Mouse (Mus musculus): Measurements from ENCODE around the gene Sos2.
A peak's percentile ranks its signal among the peaks of the same experiment; 100 is the strongest.

Sos2 gene

GRCm38 (mm10) chr12:69681566-69682061 lies at the start of gene Sos2:
Gene Sos2, minus strand, starts transcription at chr12:69681852.
- peak; percentile 68 to 84 for DNase-seq (ENCODE audit: low spot score in 2 of 2)

GRCm38 (mm10) chr12:69730306-69730705 lies 48.7 kb upstream of the Sos2 start:
- no peak for DNase-seq (ENCODE audit: low spot score in 2 of 2)

- no peak for DNase-seq (ENCODE audit: low spot score in 2 of 2)
These were observed 47.6 kb upstream of the Sos2 start for GRCm38 (mm10) chr12:69729246-69729645.

GRCm38 (mm10) chr12:69724711-69725460 lies 43.2 kb upstream of the Sos2 start, which contains the start of the genes L2hgdh and Atp5s:
Gene L2hgdh, minus strand, starts transcription at chr12:69724873.
Gene Atp5s, plus strand, starts transcription at chr12:69724950.
- peak; percentile 97 to 98 for DNase-seq (ENCODE audit: low spot score in 2 of 2)

- DNase-seq (ENCODE audit: low spot score in 2 of 2) = no peak
These were observed 42.5 kb upstream of the Sos2 start for GRCm38 (mm10) chr12:69724018-69724710.

- no peak for DNase-seq (ENCODE audit: low spot score in 2 of 2)
These were observed 41.7 kb upstream of the Sos2 start for GRCm38 (mm10) chr12:69723376-69723775.

GRCm38 (mm10) chr12:69722857-69723256 lies 41.2 kb upstream of the Sos2 start:
- DNase-seq (ENCODE audit: low spot score in 2 of 2) = no peak

- DNase-seq (ENCODE audit: low spot score in 2 of 2) = no peak
These were observed 32.0 kb upstream of the Sos2 start for GRCm38 (mm10) chr12:69713628-69714027.

GRCm38 (mm10) chr12:69704799-69705458 lies 23.3 kb upstream of the Sos2 start:
- no peak for DNase-seq (ENCODE audit: low spot score in 2 of 2)

DNA sequence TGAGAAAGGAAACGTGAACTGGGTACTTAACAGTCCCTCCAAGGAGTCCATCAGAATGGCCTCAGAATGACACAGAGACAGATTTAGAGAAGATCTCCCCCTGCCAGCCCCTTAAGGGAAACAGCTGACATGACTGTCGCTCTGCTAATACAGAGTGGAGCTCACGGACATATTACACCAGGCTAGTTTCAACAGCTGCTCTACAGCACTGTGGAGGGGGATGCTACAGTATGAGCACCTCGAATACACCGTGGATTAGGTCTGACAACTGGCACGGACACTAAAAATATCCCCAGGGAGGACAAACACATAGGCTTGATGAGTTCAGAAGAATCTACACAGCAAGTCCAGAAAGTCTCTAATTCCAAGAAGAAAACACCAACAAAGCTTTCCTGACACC lies 16.7 kb upstream of the Sos2 start:
- DNase-seq (ENCODE audit: low spot score in 2 of 2) = no peak

DNA sequence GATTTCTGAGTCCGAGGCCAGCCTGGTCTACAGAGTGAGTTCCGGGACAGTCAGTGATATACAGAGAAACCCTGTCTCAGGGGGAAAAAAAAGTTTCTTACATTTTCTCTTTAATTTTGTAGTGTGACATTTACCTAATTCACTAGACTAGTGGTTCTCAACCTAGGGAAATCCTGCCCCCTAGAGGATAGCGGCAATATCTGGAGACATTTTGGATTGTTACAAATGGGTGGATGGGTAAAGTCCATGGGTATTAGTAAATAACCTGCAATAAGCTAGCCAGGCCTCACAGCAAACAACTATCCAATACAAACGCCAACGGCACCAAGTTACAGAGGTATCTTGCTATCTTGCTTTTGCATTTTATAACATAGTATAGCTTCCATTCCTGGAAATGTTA lies 15.1 kb upstream of the Sos2 start:
- peak; percentile 58 to 70 for DNase-seq (ENCODE audit: low spot score in 2 of 2)

DNA sequence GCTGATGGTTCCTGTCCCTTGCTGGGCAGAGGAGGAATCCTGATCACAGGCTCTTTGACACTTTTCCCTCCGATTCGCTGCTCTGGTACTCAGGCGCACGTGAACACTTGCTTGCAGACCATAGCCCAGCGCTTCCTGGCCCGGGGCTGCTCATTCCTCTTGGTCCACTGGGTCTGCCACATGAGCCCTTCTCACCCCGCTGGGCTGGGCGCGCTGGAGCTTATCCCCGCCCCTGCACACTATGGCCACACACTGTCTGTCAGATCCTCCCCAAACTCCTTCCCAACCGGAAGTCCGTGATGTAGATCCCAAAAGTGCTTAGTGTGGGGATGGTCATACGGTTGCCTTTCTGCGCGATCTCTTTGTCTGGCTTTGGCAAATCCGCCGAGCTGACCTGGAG lies 11.8 kb upstream of the Sos2 start:
- no peak for DNase-seq (ENCODE audit: low spot score in 2 of 2)

GRCm38 (mm10) chr12:69690714-69691113 lies 9.1 kb upstream of the Sos2 start:
- DNase-seq (ENCODE audit: low spot score in 2 of 2) = no peak

DNA sequence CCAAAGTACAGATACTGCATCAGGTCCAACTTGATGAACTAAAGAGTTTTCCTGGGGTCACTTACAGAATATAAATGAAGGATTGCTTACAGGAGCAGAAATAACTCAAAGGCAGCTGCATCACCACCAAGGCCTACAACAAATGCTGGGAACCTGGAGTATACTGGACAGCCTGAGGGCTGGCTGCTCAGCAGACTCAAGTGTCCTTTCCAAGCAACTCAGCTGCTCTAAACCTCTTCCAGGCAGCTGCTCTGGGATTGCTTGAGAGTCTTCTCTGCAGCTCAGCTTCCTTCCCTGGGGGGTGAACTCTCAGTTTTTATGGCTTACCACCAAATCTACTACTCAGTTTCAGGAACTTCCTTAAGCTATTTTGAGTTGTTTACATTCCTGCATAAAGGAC lies 7.4 kb upstream of the Sos2 start:
- DNase-seq (ENCODE audit: low spot score in 2 of 2) = no peak

DNA sequence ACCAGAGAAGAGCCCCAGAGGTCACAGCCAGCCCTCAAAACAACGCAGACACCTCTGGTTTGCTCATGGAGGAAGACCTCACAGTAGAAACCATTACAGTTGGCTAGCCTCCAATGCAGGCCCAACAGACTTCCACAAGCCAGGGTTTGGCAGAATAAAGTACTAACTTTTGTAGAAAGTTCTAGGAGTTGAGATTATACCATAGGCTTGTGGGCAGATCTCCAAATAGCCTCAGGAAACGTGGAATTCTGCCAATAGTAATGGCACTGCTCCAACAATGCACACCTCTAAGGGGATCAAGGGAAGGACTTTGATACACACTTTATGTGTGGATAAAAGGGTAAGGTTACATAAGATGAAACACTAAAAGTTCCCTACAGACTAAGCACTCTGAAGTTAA lies 6.7 kb upstream of the Sos2 start:
- DNase-seq (ENCODE audit: low spot score in 2 of 2) = no peak

GRCm38 (mm10) chr12:69683537-69683936 lies 1.9 kb upstream of the Sos2 start:
- peak; percentile 78 to 81 for DNase-seq (ENCODE audit: low spot score in 2 of 2)

GRCm38 (mm10) chr12:69682788-69683419 lies 1.3 kb upstream of the Sos2 start:
- no peak for DNase-seq (ENCODE audit: low spot score in 2 of 2)

- peak; percentile 86 to 93 for DNase-seq (ENCODE audit: low spot score in 2 of 2)
These were observed 574 bp upstream of the Sos2 start for GRCm38 (mm10) chr12:69682065-69682787.

GRCm38 (mm10) chr12:69680635-69681565 lies 752 bp downstream of the Sos2 start:
- peak; percentile 44 to 77 for DNase-seq (ENCODE audit: low spot score in 2 of 2)

GRCm38 (mm10) chr12:69676157-69676556 lies 5.5 kb downstream of the Sos2 start:
- no peak for DNase-seq (ENCODE audit: low spot score in 2 of 2)

All from spleen, postnatal 4 days (tissue).